Mouse (Mus musculus) liver (tissue): Measurements from ENCODE around the gene Cnot9.
"Not testable (repeated sequence)": the region's sequence is repeated elsewhere in the genome, so short reads cannot be mapped to it uniquely, and the experiment has no call there.

Source experiments
- DNase-seq: peaks from one replicate; pipeline ENCODE4 v3.0.0-alpha.2; 2020; ENCODE audit warnings: mixed read lengths

Gene Cnot9

DNA sequence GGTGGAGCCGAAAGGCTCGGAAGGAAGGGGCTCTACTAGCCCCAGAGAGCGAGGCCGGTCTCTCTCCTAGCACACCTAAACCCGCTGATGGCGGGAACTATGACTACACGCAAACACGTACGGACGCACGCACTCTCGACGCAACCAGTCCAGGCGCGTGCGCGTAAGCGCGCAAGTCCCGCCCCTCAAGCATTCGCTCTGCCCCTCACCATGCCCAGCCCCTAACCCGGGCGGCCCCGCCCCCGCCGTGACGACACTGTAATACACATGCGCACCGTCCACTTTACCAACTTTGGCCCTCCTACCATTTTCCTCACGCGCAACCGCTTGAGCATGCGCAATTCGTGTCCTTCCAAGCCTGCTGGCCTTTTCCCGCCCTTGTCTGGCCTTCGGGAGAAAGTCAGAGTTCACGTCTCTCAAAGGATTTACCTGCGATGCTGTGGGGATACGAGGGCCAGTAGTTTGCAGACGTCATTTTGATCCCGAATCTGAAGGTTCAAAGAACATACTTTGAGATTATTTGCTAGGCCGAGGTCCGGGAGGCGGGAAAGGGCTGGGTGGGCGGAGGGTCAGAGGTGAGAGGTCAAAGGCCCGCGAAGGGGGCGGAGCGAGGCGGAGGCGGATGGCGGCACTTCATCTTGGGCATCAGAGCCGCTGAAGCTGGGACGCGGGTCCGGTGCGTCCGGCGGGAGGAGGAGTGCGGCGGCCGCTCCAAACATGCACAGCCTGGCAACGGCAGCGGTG is at the start of gene Cnot9:
Gene Cnot9 (plus strand): TSS at position 338 of the 744 bp plus-strand sequence.
- peak; percentile 100 for DNase-seq

DNA sequence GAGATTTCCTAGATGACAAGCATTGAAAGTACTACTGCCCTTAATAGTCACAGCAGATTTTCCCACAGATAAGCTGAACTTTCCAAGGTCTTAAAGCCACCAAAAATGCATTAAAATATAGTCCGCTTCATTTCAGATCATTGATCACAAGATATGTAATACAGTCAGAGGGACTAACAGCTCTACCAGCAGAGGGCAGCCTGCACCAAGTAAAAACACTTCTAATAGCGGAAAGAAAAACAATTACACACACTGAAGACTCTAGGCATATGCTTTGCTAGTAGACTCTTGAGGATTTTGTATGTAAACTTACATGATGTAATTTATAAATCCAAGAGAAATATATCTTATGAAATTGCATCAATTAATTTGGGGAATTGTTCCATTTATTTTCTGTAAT is 45.6 kb upstream of the Cnot9 start:
- peak; percentile 46 for DNase-seq

DNA sequence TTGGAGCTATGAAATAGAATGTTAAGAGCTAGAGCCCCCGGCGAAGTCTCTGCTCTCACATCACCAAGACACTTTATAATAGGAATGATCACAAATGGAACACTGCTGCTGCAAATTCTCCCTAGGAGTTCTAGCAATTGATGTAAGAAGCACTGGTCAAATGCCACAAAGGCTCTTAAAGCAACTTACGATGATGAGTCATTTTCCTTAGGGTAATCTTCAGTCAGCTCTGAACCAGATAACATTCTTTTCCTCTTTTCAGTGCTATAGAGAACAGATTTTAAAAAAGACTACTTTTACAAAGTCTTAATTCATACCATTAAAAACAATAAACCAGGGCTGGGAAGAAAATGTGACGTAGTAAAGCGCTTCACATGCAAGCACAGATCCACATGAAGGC is 20.1 kb upstream of the Cnot9 start:
- DNase-seq = no peak

DNA sequence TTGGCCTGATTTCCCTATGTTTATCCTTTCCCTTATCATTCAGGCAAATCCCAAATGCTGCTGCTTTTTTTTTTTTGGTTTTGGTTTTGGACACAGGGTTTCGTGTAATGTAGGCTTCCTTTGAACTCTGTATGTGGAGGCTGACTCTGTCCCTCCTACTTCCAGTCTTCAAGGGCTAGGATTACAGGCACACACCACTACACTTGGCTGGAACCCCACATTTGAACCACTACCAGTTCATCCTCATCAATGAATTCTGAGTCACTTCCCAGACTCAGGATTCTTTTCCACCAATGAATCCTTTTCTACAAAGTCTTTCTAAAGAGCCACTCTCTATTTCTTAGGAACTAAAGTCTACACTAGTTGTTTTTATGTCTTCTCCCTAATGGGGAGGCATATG is 4.8 kb upstream of the Cnot9 start:
- no peak for DNase-seq

DNA sequence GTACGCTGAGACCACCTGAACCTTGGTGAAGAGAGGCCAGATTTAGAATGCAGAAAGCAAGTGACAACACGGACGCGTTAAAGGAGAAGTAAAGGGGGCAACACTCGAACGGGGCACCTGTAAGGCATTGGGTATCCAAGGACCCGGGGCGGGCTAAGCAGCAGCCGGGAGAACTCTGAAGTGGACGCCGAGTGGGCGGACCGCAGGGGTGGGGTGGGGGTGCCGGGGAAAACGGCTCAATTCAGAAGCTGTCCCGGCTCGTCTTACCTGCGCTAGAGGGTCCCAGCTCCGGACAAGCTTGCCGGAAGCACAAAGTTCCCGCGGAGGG is 501 bp upstream of the Cnot9 start:
- DNase-seq = no peak

DNA sequence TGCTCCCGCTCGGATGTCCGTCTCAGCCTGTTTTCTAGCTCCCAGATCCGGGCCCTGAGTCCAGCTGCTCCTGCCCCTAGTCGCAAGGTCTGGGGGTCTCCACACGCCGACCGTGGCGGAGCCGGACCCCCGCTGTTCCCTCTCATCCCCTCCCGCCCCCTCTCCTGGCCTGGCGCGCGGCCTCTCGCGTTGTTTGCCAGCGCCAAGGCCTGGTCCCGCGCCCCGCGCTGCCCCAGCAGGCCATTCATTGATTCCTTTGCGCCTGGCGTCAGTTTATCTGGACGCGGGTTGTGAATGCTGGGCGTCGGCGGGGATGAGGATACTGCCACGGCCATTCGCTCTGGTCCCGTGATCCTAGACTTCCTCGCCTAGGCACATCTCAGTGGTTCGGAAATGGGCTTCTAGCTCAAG is 618 bp downstream of the Cnot9 start:
- DNase-seq = peak; percentile 80

DNA sequence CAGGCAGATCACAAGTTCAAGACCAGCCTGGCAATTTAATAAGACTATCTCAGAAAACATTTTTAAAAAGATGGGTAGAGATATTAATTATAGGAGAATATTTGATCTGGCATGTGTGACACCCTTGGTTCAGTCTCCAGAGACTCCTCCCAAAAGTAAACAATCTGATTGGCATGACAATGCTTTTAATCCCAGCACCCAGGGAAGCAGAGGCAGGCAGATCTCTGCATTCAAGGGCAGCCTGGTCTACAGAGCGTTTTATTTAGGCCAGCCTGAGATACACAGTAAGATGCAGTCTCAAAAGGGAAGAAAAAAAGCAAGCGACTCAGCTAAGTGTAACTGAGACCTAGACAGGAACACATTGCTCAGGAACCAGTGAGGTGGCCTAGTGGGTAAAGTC is 1.9 kb downstream of the Cnot9 start:
- no peak for DNase-seq

DNA sequence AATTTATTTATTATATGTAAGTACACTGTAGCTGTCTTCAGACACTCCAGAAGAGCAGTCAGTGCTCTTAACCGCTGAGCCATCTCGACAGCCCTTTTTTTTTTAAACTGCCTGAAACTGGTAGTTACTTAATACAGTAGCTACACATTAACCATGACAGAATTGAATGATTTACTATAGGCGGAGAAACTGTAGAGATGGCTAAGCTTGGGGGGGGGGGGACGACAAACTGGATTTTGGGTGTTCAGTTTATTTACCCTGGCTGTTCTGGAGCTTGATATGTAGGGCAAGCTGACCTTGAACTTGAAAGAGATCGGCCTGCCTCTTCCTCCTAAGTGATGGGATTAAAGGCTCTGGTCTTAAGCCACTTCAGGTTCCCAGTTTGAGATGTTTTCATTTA is 5.4 kb downstream of the Cnot9 start:
- DNase-seq = no peak

DNA sequence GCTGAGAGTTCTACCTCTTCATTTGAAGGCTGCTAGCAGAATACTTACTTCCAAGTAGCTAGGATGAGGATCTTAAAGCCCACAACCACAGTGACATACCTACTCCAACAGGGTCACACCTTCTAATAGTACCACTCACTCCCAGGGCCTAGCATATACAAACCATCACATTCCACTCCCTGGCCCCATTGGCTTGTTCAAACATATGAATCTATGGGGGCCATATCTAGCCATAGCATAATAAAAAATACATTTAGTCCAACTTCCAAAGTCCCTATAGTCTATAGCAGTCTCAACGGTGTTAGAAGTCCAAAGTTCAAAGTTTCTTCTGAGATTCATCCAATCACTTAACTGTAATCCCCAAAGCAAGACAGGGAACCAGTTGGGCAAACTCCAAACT is 7.1 kb downstream of the Cnot9 start:
- DNase-seq = not testable (repeated sequence)

DNA sequence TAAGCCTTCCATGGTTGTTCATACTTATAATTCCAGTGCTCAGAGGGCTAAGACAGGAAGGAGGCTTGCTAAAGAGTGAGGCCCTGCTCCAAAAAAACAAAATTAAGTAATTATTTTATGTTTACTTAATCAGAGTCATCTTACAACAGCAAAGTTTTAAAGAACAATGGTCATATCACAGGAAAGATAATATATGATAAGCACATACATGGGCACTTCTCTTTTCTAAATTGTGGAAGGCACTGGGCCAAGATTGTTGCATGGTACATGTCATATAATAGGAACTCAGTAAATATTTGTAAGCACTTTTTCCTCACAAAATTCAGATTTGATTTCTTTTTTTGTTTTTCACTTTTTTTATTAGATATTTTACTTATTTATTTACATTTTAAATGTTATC is 14.0 kb downstream of the Cnot9 start:
- DNase-seq = no peak

DNA sequence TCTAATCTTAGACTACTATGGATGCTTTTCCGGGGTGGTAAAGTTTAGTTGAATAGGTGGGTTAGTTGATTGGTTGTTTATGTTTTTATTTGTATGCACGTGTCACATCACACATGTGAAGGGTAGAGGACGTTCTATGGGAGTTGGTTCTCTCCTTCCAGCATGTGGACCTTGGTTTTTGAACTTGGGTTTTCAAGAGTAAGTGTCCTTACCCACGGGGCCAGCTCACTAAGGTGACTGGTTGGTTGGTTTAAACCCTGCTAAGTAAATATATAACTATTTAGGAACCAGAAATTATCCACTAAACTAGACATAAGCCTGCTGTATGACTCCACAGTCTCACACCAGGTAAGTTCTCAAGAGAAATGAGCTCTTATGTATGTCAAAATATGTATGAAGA is 18.9 kb downstream of the Cnot9 start:
- no peak for DNase-seq

DNA sequence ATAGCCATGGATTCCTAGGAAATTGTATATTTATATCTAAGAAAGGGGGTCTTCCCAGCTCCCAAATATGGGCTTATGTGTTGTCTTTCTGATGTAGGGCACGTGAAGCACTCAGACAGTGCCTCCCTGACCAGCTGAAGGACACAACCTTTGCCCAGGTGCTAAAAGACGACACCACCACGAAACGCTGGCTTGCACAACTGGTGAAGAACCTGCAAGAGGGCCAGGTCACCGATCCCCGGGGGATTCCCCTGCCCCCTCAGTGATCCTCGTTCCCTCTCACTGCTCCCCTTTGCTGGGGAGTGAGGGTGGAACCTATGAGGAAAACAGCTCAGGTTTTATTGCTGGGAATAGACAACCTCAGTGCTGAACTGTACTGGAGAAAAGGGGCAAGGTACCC is 22.7 kb downstream of the Cnot9 start:
- no peak for DNase-seq

DNA sequence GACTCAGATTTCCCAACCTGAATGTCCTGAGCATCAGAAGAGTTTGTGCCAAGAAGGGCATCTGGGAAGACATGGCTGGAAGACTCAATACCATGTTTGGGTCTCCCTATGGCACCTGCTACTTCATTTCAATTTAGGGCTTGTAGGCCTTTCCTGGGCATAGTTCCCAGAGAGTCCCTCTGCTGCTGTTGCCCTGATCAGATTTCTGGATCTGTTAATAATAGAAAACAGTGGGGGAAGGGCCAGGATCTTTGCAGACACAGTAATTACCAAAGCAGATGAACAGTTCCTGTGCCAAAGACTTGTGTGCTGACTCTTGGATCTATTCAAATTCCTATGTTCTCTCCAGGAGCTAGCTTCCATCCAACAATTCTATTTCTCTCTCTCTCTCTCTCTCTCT is 32.8 kb downstream of the Cnot9 start:
- DNase-seq = no peak

DNA sequence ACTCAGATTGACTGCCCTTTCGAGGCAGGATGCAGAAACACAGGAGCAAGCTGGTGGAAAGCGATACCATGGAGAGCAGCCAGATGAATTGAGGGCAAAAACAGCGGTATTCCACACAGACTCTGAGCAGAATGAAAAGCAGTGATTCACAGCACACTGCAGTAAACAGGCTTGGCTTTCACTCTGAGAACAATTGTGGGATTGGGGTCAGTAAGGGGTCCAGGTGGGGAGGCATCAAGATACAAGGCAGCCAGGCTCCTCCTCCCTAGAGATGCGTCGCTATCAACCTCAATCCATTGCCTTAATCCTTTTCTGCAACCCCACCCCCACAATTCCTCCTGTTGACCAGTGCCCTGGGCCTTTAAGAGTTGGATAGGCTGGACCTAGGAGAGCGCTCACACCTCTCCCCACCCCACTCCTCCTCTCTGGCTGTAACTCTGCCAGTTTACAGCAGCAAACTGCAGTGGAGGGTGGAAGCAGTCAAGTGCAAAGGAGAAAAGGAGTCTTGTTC is 36.6 kb downstream of the Cnot9 start, which contains the start of gene Plcd4:
Gene Plcd4 (plus strand): TSS at position 438 of the 511 bp plus-strand sequence.
- no peak for DNase-seq

DNA sequence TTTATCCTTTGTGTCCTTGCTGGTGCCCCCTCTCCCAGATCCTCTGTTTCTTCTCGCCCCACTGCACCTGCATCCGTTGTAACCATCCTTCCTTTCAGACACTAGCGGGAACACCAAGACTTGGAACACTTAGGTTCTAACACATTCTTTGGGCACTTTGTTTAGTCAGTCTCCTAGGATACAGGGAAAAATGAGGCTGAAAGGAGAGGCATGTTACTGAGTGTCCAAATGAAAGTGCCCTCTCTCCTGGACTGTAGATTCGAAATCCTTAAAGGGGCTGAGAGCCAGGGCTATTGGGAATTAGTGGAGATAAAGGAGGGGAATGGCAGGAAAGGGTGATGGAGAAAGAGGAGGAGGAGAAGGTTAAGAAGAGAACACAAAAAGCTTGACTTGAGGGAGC is 38.3 kb downstream of the Cnot9 start, which contains the start of gene Usp37:
Gene Usp37 (minus strand): TSS at position 101 of the 400 bp plus-strand sequence.
- DNase-seq = no peak

DNA sequence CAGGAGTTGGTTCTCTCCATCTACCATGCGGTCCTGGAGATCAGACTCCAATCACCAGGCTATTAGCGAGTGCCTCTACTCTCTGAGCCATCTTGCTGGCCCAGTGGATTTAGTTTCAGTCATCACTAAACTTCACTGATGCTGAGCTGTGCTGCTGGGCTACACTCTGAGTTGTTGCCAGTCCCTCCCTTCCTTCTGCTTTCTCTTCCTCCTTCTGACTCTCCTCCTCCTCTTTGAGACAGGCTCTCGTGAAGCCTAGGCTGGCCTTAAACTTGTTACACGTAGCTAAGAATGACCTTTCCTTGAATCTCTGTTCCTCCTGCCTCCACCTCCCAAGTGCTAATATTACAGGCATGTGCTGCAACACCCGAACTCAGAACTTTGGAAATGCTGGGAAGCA is 53.2 kb downstream of the Cnot9 start:
- no peak for DNase-seq

DNA sequence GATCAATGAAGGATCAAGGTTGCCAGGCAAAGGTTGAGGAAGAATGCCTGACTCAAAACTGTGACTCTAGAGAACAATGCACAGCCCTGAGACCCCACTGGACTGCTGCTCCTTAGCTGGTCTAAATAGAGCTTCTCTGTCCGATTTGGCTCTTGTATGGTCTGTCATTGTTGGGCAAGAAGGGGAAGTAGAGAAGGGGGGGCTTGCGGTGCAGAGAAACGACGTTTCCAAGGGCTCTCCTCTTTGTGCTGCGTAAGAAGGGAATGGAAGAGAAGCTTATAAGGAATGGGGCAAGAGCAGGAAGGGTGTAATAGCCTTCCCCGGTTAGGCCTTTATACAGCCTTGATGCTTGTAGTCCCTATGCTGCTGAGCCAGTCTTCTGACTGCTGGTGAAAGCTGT is 60.0 kb downstream of the Cnot9 start:
- no peak for DNase-seq

DNA sequence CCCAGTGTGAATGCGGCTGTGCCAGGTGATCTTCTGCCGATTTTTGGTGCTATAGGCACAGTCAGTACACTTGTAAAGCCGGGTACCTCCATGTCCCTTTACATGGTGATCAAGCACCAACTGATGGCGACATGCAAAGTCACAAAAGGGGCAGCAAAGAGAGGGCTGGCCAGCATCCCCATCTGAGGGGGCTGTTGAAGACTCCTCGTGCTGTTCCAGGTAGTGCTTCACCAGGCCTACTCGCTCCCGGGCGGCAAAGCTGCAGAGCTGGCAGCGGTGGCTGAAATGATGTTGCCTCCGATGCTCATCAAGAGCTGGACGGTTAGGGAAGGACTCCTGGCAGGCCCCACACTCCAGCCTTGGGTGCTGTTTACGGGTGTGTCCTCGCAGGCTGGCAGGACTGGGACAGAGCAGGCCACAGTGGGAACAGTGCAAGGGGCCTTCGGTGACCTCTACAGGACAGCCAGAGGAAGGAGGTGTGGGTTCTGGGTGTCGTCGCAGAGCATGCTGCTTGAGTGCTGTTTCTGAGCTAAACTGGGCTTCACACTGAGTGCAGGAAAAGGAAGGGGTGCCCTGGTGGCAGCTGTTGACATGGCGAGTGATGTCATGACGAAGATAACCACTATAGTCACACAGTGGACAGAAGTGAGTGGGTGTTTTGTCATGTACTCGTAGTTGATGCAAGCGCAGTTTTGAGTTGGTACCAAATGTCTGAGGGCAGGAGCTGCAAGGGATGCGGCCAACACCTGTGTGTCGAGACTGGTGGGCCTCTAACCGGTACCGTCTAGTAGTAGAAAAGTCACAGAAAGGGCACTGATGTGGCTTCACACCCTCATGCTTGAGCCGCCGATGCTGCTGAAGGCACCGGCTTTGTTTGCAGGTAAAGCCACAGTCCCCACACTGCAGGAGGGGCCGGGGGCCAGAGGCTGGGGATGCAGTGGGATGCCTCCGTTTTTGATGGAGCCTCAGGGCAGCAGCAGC is 64.2 kb downstream of the Cnot9 start:
- DNase-seq = no peak
